Mouse (Mus musculus) CD4-positive naive resting alpha-beta T cell, adult 76 days (primary cell): ENCODE results near the gene Edn2. TPM values are rescaled to one million over a fixed set of nuclear protein-coding genes. Genes with fewer than 3 reads are reported as not detected.

Experiments
- total RNA-seq: library from RNA; stranded (reverse); gene quantifications from one replicate; pipeline ENCODE4 v1.2.4, GENCODE M21; 2023

Gene Edn2
- total RNA-seq: not detected

DNA sequence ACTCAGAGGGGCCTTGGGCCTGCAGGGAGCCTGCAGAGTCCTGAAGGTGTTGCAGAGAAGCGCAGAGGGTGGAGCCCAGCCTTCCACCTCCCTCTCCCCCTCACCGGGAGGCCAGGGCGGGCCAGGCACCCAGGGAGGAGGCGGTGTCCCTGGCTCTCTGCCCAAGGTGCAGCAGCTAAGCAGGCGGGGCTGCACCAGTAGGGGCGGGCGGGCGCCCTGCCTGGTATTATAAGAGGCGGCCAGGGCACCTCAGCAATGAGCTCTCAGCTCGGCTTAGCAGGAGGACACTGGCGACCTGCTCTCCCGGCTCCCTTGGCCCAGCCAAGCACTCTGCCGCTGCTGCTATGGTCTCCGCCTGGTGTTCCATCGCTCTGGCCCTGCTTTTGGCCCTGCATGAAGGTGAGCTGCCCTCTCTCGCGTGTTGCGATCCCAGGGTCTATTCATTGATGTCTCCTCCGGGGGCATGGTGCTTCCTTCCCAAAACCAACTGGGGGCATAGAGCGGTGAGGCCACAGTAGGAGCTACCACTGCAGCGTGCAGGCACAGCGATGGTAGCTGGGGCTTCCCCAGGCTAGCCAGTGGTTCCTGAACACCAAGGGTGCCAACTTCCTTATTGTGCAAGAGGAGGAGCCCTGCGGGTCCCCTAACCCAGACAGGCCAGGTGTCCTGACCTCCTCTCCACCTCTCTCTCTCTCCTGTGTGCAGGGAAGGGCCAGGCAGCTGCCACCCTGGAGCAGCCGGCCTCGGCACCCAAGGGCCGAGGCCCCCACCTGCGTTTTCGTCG is at the start of gene Edn2:
Edn2 (plus strand) TSS at position 41 of the 784 bp plus-strand sequence.

Other genes starting within 250 kb of the Edn2 start
- gene AL607142.1, start 96.2 kb upstream of the Edn2 start, total RNA-seq: not detected
- gene Foxo6, start 126.1 kb downstream of the Edn2 start, total RNA-seq: not detected
- 41.4 TPM for gene Scmh1, start 244.1 kb downstream of the Edn2 start, total RNA-seq